Mouse (Mus musculus) erythroblast, embryonic 14.5 days (primary cell): Measurements from ENCODE around the gene Car6.

Experiments
- GATA1 ChIP-seq: IDR thresholded peaks from 2 replicates; pipeline ENCODE4 v1.6.1; 2012; ENCODE audit warnings: low read length, inconsistent platforms, mixed read lengths
- TAL1 ChIP-seq: IDR thresholded peaks from 3 replicates; pipeline ENCODE4 v1.6.1; 2012; ENCODE audit warnings: low read length, inconsistent platforms, mixed read lengths

GRCm38 (mm10) chr4:150239503-150239902 is 38.4 kb upstream of the Car6 start:
- TF ChIP-seq TAL1: no peak
- TF ChIP-seq GATA1: no peak
